Mouse (Mus musculus) ES-E14 (cell line): ENCODE measurements around the gene Msl3l2. TPM values are rescaled to one million over a fixed set of nuclear protein-coding genes. Genes with fewer than 3 reads are reported as not detected.

Source experiments
- DNase-seq: peaks from one replicate; pipeline ENCODE4 v3.0.0-alpha.2; 2013; ENCODE audit warnings: low read depth, low spot score
- H3K27ac ChIP-seq: 2 replicates; pipeline ENCODE4 v1.5.1; 2012; ENCODE audit warnings: low read depth, mild to moderate bottlenecking, low read length, moderate library complexity, mixed read lengths; ENCODE audit not compliant: poor library complexity, insufficient read depth, severe bottlenecking
- H3K36me3 ChIP-seq: 2 replicates; pipeline ENCODE4 v1.6.1; 2012; ENCODE audit warnings: mild to moderate bottlenecking, low read length, moderate library complexity, mixed read lengths; ENCODE audit not compliant: control insufficient read depth, poor library complexity, insufficient read depth, severe bottlenecking
- H3K4me1 ChIP-seq, 2 experiments: fragments of 150-350 bp in 1 of 2; sonication (generic) in 1 of 2; 2 replicates each; pipeline ENCODE4 v1.6.1; 2012; ENCODE audit warnings: low read length in 2 of 2, mild to moderate bottlenecking in 1 of 2, mixed read lengths in 1 of 2; ENCODE audit not compliant: control insufficient read depth in 2 of 2, insufficient read depth in 2 of 2, poor library complexity in 1 of 2
- H3K4me3 ChIP-seq, 2 experiments: fragments of 150-350 bp in 1 of 2; sonication (generic) in 1 of 2; 2 replicates each; pipeline ENCODE4 v1.5.1; 2012; ENCODE audit warnings: low read length in 2 of 2, low read depth in 1 of 2, mild to moderate bottlenecking in 1 of 2, mixed read lengths in 1 of 2; ENCODE audit not compliant: insufficient read depth in 1 of 2, poor library complexity in 1 of 2, severe bottlenecking in 1 of 2
- H3K9ac ChIP-seq: 2 replicates; pipeline ENCODE4 v1.6.1; 2012; ENCODE audit warnings: low read depth, mild to moderate bottlenecking, low read length, mixed read lengths; ENCODE audit not compliant: poor library complexity, insufficient read depth, severe bottlenecking
- H3K9me3 ChIP-seq: fragments of 150-350 bp; sonication (generic); 2 replicates; pipeline ENCODE4 v1.6.1; 2012; ENCODE audit warnings: low read depth, mild to moderate bottlenecking, low read length; ENCODE audit not compliant: control insufficient read depth, insufficient read depth
- CHD2 ChIP-seq: IDR thresholded peaks from 2 replicates; pipeline ENCODE4 v1.6.1; 2014; ENCODE audit warnings: mild to moderate bottlenecking, low read depth, low read length, inconsistent platforms
- HCFC1 ChIP-seq: IDR thresholded peaks from 2 replicates; pipeline ENCODE4 v1.6.1; 2012; ENCODE audit warnings: low read length, inconsistent platforms, borderline replicate concordance; ENCODE audit not compliant: insufficient read depth
- MAFK ChIP-seq: IDR thresholded peaks from 2 replicates; pipeline ENCODE4 v1.6.1; 2014; ENCODE audit warnings: mild to moderate bottlenecking, low read depth, low read length, inconsistent platforms; ENCODE audit not compliant: insufficient read depth
- ZC3H11A ChIP-seq: IDR thresholded peaks from 2 replicates; pipeline ENCODE4 v1.6.1; 2012; ENCODE audit warnings: low read depth, mild to moderate bottlenecking, inconsistent platforms, low read length, borderline replicate concordance
- ZNF384 ChIP-seq: IDR thresholded peaks from 2 replicates; pipeline ENCODE4 v1.6.1; 2012; ENCODE audit warnings: low read depth, low read length, inconsistent platforms
- in situ Hi-C, 2 experiments: fragments of 600-800 bp; cut with MboI; formaldehyde crosslinking; loops; one replicate each; pipeline ENCODE4 v1.15.1; 2025; ENCODE audit warnings: low sequenced_read_pairs in 2 of 2, inconsistent platforms in 1 of 2; ENCODE audit not compliant: unreplicated experiment in 2 of 2
- total RNA-seq: library from RNA; depleted of rRNA; stranded (reverse); fragments of 300-350 nt; gene quantifications from 2 replicates; pipeline ENCODE4 v1.2.3, GENCODE M21; 2012

Gene Msl3l2
- total RNA-seq, 1 experiment: 3.3 TPM

DNA sequence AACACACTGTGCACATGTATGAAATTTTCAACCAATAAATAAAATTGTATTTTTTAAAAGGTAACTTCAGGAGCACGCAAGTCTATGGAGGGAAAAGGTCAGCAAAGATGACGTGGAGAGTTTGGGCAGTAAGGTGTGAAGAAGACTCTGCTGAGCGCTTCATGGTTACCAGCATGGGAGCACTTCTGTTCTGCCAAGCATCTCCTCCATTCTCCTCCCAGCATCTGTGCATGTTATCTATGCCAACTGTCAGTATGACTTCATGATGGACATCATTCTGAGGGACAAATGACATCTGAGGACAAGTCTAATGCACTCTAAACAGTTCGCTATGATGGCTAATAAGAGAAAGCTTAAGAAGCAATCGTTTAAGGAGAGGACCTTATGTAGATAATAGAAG is 30.5 kb downstream of the Msl3l2 start:
- no peak overlapping the region for H3K4me3 ChIP-seq
- H3K4me1 ChIP-seq: no peaks in the 10 kb centered on the region
- no peaks in the 10 kb centered on the region for H3K9me3 ChIP-seq
- in situ Hi-C loops: no loop called here
- no peak for DNase-seq
- no peaks in the 10 kb centered on the region for H3K36me3 ChIP-seq
- H3K9ac ChIP-seq: no peak overlapping the region
- no peak overlapping the region for H3K27ac ChIP-seq
- TF ChIP-seq MAFK (no peak), HCFC1 (no peak), CHD2 (no peak), ZC3H11A (no peak), ZNF384 (no peak)

GRCm38 (mm10) chr10:56148920-56149319 is 42.2 kb downstream of the Msl3l2 start:
- Histone ChIP-seq H3K36me3 (no peaks in the 10 kb centered on the region), H3K27ac (no peak overlapping the region), H3K9me3 (no peaks in the 10 kb centered on the region), H3K9ac (no peak overlapping the region), H3K4me3 (no peak overlapping the region), H3K4me1 (no peaks in the 10 kb centered on the region)
- in situ Hi-C loops: no loop called here
- DNase-seq: no peak
- TF ChIP-seq HCFC1 (no peak), ZC3H11A (no peak), ZNF384 (no peak), CHD2 (no peak), MAFK (no peak)

GRCm38 (mm10) chr10:56156956-56157355 is 50.2 kb downstream of the Msl3l2 start:
- H3K9me3 ChIP-seq: no peaks in the 10 kb centered on the region
- no peak overlapping the region for H3K9ac ChIP-seq
- DNase-seq: no peak
- H3K36me3 ChIP-seq: no peaks in the 10 kb centered on the region
- in situ Hi-C loops: no loop called here
- no peak overlapping the region for H3K27ac ChIP-seq
- no peak overlapping the region for H3K4me3 ChIP-seq
- H3K4me1 ChIP-seq: no peaks in the 10 kb centered on the region
- TF ChIP-seq HCFC1: no peak
- TF ChIP-seq MAFK: no peak
- no peak for TF ChIP-seq ZC3H11A
- TF ChIP-seq CHD2: no peak
- TF ChIP-seq ZNF384: no peak

GRCm38 (mm10) chr10:56158207-56158606 is 51.5 kb downstream of the Msl3l2 start:
- H3K9me3 ChIP-seq: no peaks in the 10 kb centered on the region
- DNase-seq: no peak
- no peaks in the 10 kb centered on the region for H3K4me1 ChIP-seq
- TF ChIP-seq ZNF384 (no peak), HCFC1 (no peak), MAFK (no peak), CHD2 (no peak), ZC3H11A (no peak)
- no peak overlapping the region for H3K27ac ChIP-seq
- H3K4me3 ChIP-seq: no peak overlapping the region
- in situ Hi-C loops: no loop called here
- H3K36me3 ChIP-seq: no peaks in the 10 kb centered on the region
- no peak overlapping the region for H3K9ac ChIP-seq

GRCm38 (mm10) chr10:56158748-56159147 is 52.0 kb downstream of the Msl3l2 start:
- no peak for TF ChIP-seq CHD2
- peak; percentile 71 for TF ChIP-seq MAFK
- TF ChIP-seq ZNF384: no peak
- DNase-seq: no peak
- no peak overlapping the region for H3K9ac ChIP-seq
- H3K4me3 ChIP-seq: no peak overlapping the region
- H3K9me3 ChIP-seq: no peaks in the 10 kb centered on the region
- no peaks in the 10 kb centered on the region for H3K4me1 ChIP-seq
- in situ Hi-C loops: no loop called here
- no peaks in the 10 kb centered on the region for H3K36me3 ChIP-seq
- no peak overlapping the region for H3K27ac ChIP-seq
